Mouse (Mus musculus) hindbrain, embryonic 11.5 days (tissue): ENCODE measurements around the gene Dpy30. TPM values are rescaled to one million over a fixed set of nuclear protein-coding genes. Genes with fewer than 3 reads are reported as not detected.

Experiments
- ATAC-seq: fragments of 200-750 bp; cut with Nextera tagmentation; 2 replicates; pipeline ENCODE4 v1.8.0; 2017; ENCODE audit warnings: mild to moderate bottlenecking, moderate TSS enrichment, moderate library complexity; ENCODE audit not compliant: low FRiP score
- DNase-seq: peaks from one replicate; pipeline ENCODE4 v3.0.0-alpha.2; 2015; ENCODE audit warnings: low spot score
- H3K27ac ChIP-seq: fragments of 300-500 bp; sonication (generic); 2 replicates; pipeline ENCODE4 v1.5.1; 2014; ENCODE audit warnings: mild to moderate bottlenecking, low read depth, low read length
- H3K27me3 ChIP-seq: fragments of 300-500 bp; sonication (generic); 2 replicates; pipeline ENCODE4 v1.6.1; 2014; ENCODE audit warnings: mild to moderate bottlenecking, low read length, moderate library complexity, mixed read lengths; ENCODE audit not compliant: control insufficient read depth, insufficient read depth
- H3K36me3 ChIP-seq: fragments of 300-500 bp; sonication (generic); 2 replicates; pipeline ENCODE4 v1.6.1; 2014; ENCODE audit warnings: mild to moderate bottlenecking, low read length, moderate library complexity, mixed read lengths; ENCODE audit not compliant: control insufficient read depth, insufficient read depth
- H3K4me1 ChIP-seq: fragments of 300-500 bp; sonication (generic); replicated peaks from 2 replicates; pipeline ENCODE4 v1.6.1; 2014; ENCODE audit warnings: low read length, mixed read lengths; ENCODE audit not compliant: control insufficient read depth, insufficient read depth
- H3K4me2 ChIP-seq: fragments of 300-500 bp; sonication (generic); replicated peaks from 2 replicates; pipeline ENCODE4 v1.6.1; 2014; ENCODE audit warnings: mild to moderate bottlenecking, low read depth, low read length
- H3K4me3 ChIP-seq: fragments of 300-500 bp; sonication (generic); 2 replicates; pipeline ENCODE4 v1.5.1; 2014; ENCODE audit warnings: low read depth, low read length
- H3K9ac ChIP-seq: fragments of 300-500 bp; sonication (generic); 2 replicates; pipeline ENCODE4 v1.6.1; 2014; ENCODE audit warnings: low read depth, low read length
- H3K9me3 ChIP-seq: fragments of 300-500 bp; sonication (generic); 2 replicates; pipeline ENCODE4 v1.6.1; 2016; ENCODE audit warnings: low read length; ENCODE audit not compliant: control insufficient read depth
- WGBS: fragments of 180-500 bp; shearing (Covaris S2); extraction: QIAGEN DNeasy Blood & Tissue Kit; methylation state at CpG from one replicate; pipeline ENCODE4 v1.1.7; 2014; 5-methylcytosine and 5-hydroxymethylcytosine counted together
- polyA plus RNA-seq: library from polyadenylated mRNA; unstranded; fragments of >200 nt; fragmentation: Nextera tagmentation; extraction: Ambion mirVana; gene quantifications from 2 replicates; pipeline ENCODE4 v1.2.1, GENCODE M21; 2014

Dpy30 gene
- polyA plus RNA-seq, 1 experiment from 2014 or later, result 243 TPM

DNA sequence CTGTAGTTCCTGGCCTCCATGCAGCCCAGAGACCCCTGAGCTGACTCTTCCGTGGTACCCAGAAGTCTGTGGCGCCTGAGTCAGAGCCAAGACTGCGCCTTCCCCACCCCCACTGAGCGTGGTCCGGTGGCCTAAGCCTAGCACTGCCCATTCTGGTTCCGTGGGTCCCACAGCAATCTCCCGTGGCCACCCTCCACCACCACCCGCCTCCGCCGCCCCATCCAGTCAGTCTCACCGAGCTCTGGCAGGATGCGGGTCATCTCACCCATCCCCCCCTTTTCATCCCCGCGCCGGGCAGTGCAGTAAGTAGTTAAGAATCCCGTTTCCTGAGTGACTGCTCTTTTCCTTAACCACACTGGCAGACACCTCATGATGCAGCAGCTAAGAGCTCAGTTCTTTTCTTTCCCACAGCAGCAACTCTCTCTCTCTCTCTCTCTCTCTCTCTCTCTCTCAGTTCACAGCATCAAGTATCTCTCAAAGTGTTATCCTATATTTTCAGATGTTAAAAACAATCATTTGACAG, 51.0 kb downstream of the Dpy30 start:
- no peak for ATAC-seq
- WGBS, result 86% methylated on average over 16 of the region's 16 CpGs

DNA sequence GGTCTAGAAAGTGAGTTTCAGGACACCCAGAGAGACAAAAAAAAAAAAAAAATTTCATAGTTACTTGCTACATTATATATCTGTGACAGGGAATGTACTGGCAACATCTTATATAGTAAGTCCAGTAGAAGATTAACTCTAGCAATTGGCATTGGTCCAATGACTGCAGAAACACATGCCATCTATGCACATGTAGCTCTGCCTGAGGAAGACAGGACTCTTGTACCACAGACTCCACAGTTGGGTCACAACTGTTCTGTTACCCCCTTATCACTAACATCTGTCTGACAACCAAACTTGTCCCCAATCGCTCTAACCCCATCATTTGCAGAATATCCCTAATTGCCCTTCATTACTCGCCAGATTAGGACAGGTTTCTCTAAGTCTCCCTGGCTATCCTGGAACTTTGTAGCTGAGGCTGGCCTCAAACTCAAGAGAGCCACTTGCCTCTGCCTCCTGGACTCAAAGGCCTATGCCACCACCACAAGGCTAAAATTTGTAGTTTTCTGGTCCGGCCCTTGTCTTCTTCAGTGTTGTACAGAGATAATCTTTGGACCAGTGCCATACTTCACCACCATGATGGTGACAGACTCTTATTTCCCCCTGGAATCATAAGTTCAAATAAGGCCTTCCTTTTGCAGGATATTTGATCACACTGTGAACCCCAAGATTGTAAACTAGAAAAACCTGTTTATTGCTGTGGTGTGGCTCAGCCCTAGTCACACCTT, 52.0 kb downstream of the Dpy30 start:
- Histone ChIP-seq H3K4me2 (no peak overlapping the region), H3K9me3 (no peaks in the 10 kb centered on the region), H3K4me3 (no peak overlapping the region), H3K4me1 (no peaks in the 10 kb centered on the region), H3K36me3 (no peaks in the 10 kb centered on the region), H3K9ac (no peak overlapping the region), H3K27me3 (no peaks in the 10 kb centered on the region), H3K27ac (no peak overlapping the region)
- DNase-seq (no peak), ATAC-seq (no peak)
- 97% methylated on average over 3 of the region's 3 CpGs for WGBS

More for the DNA sequence above, 51.0 kb downstream of the Dpy30 start:
- Histone ChIP-seq H3K4me1 (no peaks in the 10 kb centered on the region), H3K9ac (no peak overlapping the region), H3K27ac (no peak overlapping the region; the same call in 1 of the 2 replicates), H3K9me3 (no peaks in the 10 kb centered on the region), H3K4me3 (no peak overlapping the region), H3K27me3 (no peaks in the 10 kb centered on the region), H3K36me3 (no peaks in the 10 kb centered on the region), H3K4me2 (no peak overlapping the region)
- no peak for DNase-seq

DNA sequence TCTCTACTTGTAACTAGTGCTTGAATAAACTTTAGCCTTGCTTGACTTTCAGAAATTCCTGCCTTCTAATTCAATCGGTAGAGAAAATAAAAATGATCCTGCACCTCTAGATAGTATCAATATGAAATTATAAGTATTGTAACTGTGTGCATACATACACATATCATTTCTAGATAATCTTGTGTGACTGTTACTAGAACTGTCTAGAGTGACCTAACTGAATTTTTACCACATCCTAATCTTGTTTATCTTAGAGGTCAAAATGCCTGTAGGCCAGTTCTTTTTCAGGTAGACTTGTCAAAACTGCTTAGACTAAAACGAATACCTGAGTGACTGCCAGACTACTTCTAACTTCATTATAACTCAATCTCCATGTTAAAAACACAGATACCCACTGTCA, 53.5 kb downstream of the Dpy30 start:
- Histone ChIP-seq H3K27ac (no peak overlapping the region), H3K27me3 (no peaks in the 10 kb centered on the region), H3K4me1 (no peaks in the 10 kb centered on the region), H3K36me3 (no peaks in the 10 kb centered on the region), H3K9me3 (no peaks in the 10 kb centered on the region), H3K4me3 (no peak overlapping the region), H3K4me2 (no peak overlapping the region), H3K9ac (no peak overlapping the region)
- 95% methylated on average over 2 of the region's 2 CpGs for WGBS
- ATAC-seq (no peak), DNase-seq (no peak)

DNA sequence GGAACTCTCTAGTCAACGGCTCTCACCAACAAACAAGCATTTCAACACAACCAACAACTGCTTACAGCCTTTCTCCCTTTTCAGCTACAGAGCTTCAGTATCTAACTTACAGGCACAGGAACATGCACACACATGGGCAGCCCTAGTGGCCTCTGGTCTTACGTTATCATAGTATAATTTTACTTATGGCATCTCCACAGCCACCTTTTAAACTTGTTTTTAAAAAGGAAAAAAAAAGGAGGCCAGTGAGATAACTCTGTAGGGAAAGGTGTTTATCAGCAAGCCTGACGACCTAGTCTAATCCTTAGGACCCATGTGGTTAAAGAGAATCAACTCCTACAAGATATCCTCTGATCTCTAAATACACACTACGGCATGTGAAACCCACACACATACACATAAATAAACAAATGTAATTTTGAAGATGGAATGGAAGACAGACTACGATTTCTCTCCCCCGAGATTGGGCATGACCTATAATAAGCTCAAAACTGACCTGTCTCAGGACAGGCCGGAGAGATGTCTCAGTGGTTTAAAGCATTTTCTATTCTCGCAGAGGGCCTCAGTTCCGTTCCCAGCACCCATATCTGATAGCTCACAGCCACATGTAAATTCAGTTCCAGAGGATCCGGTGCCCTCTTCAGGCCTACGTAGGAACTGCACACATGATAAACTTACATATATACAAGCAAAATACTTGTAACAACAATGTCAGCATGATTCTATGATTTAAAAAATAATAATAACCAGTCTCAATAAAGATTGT, 56.1 kb downstream of the Dpy30 start:
- H3K9ac ChIP-seq, result no peak overlapping the region
- no peaks in the 10 kb centered on the region for H3K4me1 ChIP-seq
- no peaks in the 10 kb centered on the region for H3K9me3 ChIP-seq
- WGBS, result 93% methylated on average over 11 of the region's 11 CpGs
- ATAC-seq (no peak), DNase-seq (no peak)
- H3K4me3 ChIP-seq, result no peak overlapping the region
- no peak overlapping the region for H3K4me2 ChIP-seq
- no peak overlapping the region for H3K27ac ChIP-seq
- no peaks in the 10 kb centered on the region for H3K27me3 ChIP-seq
- no peaks in the 10 kb centered on the region for H3K36me3 ChIP-seq

DNA sequence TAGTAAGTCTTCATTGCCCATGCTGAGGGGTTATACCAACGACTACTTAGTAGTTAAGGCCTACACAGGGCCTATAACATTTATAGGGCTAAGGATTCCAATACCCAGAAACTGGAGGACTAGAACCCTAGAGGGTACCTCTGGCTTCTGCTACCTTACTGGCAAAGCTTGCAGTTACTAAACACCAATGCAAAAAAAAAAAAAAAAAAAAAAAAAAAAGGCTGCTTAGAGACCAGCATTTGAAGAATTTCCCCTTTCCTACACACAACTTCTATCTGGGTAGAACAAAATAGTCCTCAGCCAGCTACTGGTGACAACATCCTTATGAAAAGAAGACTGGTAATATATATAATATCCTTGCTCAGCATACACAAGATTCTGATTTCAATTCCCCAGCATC, 58.1 kb downstream of the Dpy30 start:
- Histone ChIP-seq H3K4me2 (no peak overlapping the region), H3K9me3 (no peaks in the 10 kb centered on the region), H3K9ac (no peak overlapping the region), H3K4me3 (no peak overlapping the region), H3K4me1 (no peaks in the 10 kb centered on the region), H3K27me3 (no peaks in the 10 kb centered on the region), H3K27ac (no peak overlapping the region), H3K36me3 (no peaks in the 10 kb centered on the region)
- DNase-seq (no peak), ATAC-seq (no peak)
- 68% methylated on average over 1 of the region's 1 CpGs for WGBS

DNA sequence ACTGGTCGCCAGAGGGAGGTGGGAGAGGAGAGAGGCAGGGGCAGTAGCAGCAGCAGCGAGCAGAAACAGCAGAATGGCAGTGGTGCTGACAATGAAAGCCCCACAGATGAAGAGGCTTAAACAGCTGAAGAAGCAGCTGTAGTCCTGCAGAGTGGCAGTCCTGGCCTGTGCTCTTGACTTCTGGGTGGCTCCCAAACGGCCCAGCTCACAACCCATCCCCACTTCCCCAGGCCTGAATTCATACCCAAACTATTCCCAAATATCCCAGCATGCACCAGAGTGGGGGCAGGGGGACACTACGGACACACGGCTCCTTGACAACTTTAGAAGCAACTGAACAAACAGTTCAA, 58.6 kb downstream of the Dpy30 start:
- H3K4me1 ChIP-seq, result no peaks in the 10 kb centered on the region
- H3K36me3 ChIP-seq, result no peaks in the 10 kb centered on the region
- H3K27me3 ChIP-seq, result no peaks in the 10 kb centered on the region
- DNase-seq (no peak), ATAC-seq (no peak)
- 0 out of 2 replicates have a peak overlapping the region, but pooled peaks have one; percentile 42 for H3K27ac ChIP-seq
- H3K9ac ChIP-seq, result no peak overlapping the region
- H3K4me2 ChIP-seq, result no peak overlapping the region
- no peak overlapping the region for H3K4me3 ChIP-seq
- H3K9me3 ChIP-seq, result no peaks in the 10 kb centered on the region
- WGBS, result 21% methylated on average over 5 of the region's 5 CpGs

DNA sequence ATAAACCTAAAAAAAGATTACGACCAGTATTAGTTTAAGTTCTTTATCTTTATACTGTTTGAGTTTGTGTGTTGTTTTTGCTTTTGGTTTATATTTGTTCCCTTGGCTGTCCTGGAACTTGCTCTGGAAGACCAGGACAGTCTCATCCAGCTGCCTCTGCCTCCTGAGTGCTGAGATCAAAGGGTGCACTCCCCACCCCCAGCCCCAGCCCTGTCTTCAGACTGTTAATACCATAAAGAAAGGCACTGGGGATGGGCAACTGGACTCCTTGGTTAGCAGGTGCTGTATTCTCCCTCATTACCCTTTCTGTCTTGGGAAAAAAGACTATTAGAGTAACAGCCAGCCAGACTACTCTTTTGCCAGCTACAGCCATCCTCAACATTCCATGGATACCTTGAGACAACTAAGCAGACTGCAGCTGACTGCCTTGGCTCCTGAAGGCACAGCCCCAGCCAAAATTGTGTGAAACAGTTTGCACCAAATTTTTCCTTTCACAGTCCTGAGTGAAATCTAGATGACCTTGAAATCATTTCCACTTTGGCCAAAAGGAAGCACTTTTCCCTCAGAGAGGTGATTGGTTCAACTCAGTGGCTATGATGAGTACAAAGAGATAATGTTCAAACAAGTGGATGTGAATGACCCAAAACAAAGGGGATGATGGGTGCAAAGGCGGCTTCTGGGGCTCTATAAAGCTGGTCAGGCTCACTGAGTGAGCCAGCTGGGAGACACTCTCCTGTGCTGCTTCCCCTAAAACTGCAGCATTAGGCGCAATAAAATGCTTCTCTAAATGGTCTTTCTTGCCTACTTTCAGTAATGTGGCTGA, 59.2 kb downstream of the Dpy30 start:
- Histone ChIP-seq H3K9me3 (no peaks in the 10 kb centered on the region), H3K4me1 (no peaks in the 10 kb centered on the region), H3K9ac (no peak overlapping the region), H3K27ac (0 out of 2 replicates have a peak overlapping the region, but pooled peaks have one; percentile 42), H3K4me2 (no peak overlapping the region), H3K27me3 (no peaks in the 10 kb centered on the region), H3K4me3 (no peak overlapping the region), H3K36me3 (no peaks in the 10 kb centered on the region)
- WGBS, result 60% methylated on average over 3 of the region's 3 CpGs
- ATAC-seq, result no peak
- no peak for DNase-seq

DNA sequence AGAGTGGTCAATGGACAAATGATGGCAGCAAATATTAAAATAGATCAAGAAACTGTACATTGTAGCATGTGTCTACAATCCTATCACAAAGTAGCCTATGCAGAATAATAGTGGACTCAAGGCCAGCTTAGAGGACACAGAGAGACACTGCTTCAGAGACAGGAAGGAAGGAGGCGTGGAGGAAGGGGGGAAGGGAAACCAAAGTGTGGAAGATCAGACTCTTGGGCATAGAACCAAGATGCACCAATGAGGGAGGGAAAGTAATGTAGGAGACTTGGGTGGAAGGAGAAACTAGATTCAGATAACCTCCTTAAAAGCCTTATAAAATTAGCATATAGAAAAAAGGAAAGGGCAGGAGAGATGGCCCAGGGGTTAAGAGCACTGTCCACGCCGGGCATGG, 61.3 kb downstream of the Dpy30 start:
- 87% methylated on average over 3 of the region's 3 CpGs for WGBS
- Histone ChIP-seq H3K9me3 (no peaks in the 10 kb centered on the region), H3K27me3 (no peaks in the 10 kb centered on the region), H3K4me1 (no peaks in the 10 kb centered on the region), H3K9ac (no peak overlapping the region), H3K36me3 (no peaks in the 10 kb centered on the region), H3K4me3 (no peak overlapping the region), H3K27ac (no peak overlapping the region), H3K4me2 (no peak overlapping the region)
- DNase-seq (no peak), ATAC-seq (no peak)
